Mouse (Mus musculus): ENCODE data around the gene Mroh9.

Gene Mroh9

DNA sequence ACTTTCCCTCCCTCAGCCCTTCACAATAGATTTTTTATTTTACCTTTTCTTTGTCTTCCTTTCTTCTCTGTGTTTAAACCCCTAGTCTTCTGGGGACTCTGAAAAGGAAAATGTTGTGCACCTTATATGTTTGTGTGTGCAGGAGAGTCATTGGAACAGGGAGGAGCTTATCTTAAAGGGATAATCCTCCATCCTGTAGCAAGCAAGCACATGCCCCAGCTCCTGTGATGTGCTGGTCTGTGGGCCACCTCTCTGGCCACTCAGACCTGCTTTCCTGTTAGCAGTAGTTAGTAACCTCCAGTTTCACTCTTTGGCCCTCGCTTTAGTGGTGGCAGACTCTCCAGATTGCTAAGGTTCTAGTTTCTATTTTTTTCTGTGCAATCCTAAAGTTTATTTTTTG lies 101.0 kb downstream of the Mroh9 start, which contains the start of gene Fmo3:
Fmo3 (minus strand) TSS at position 101 of the 400 bp plus-strand sequence.
- no peak for DNase-seq (ENCODE audit: low read depth, low spot score)

All from mesoderm, embryonic 11.5 days (tissue).